Mouse (Mus musculus): ENCODE data around the gene Setd1b. TPM values are rescaled to one million over a fixed set of nuclear protein-coding genes. Genes with fewer than 3 reads are reported as not detected.

The Setd1b gene
- total RNA-seq, 2 experiments from 2014 or later: 11.0 to 17.1 TPM

GRCm38 (mm10) chr5:123140694-123141554 is 1.1 kb upstream of the Setd1b start:
- peak; percentile 86 for DNase-seq

GRCm38 (mm10) chr5:123141555-123142160 is 335 bp upstream of the Setd1b start:
- peak; percentile 64 for DNase-seq

GRCm38 (mm10) chr5:123143251-123143970 is 1.4 kb downstream of the Setd1b start:
- no peak for DNase-seq

GRCm38 (mm10) chr5:123143971-123144745 is 2.2 kb downstream of the Setd1b start:
- DNase-seq: no peak

GRCm38 (mm10) chr5:123144746-123145590 is 3.0 kb downstream of the Setd1b start:
- DNase-seq: no peak

- DNase-seq: no peak
Observed at GRCm38 (mm10) chr5:123146357-123146756, 4.4 kb downstream of the Setd1b start.

GRCm38 (mm10) chr5:123147569-123147968 is 5.6 kb downstream of the Setd1b start:
- no peak for DNase-seq

- no peak for DNase-seq
Observed at GRCm38 (mm10) chr5:123148073-123148722, 6.2 kb downstream of the Setd1b start.

GRCm38 (mm10) chr5:123149451-123150400 is 7.7 kb downstream of the Setd1b start:
- peak; percentile 96 for DNase-seq

GRCm38 (mm10) chr5:123150641-123151040 is 8.6 kb downstream of the Setd1b start:
- no peak for DNase-seq

- DNase-seq: no peak
Observed at GRCm38 (mm10) chr5:123151077-123151476, 9.1 kb downstream of the Setd1b start.

GRCm38 (mm10) chr5:123151707-123152362 is 9.8 kb downstream of the Setd1b start:
- DNase-seq: no peak

- DNase-seq: no peak
Observed at GRCm38 (mm10) chr5:123152901-123153300, 10.9 kb downstream of the Setd1b start.

- peak; percentile 55 for DNase-seq
Observed at GRCm38 (mm10) chr5:123155425-123155824, 13.4 kb downstream of the Setd1b start.

GRCm38 (mm10) chr5:123156763-123157162 is 14.8 kb downstream of the Setd1b start:
- no peak for DNase-seq

GRCm38 (mm10) chr5:123157972-123158371 is 16.0 kb downstream of the Setd1b start:
- no peak for DNase-seq

- no peak for DNase-seq
Observed at GRCm38 (mm10) chr5:123159446-123159845, 17.5 kb downstream of the Setd1b start.

- DNase-seq: no peak
Observed at GRCm38 (mm10) chr5:123159866-123160265, 17.9 kb downstream of the Setd1b start.

GRCm38 (mm10) chr5:123160341-123160740 is 18.3 kb downstream of the Setd1b start:
- DNase-seq: no peak
